Comparison of ENCODE assay signal across 13 mouse cellular contexts in genomic region chr12:109694801-109695430, GRCm38 (mm10).
DNase-seq lines count a peak whose midpoint lies in the region; ATAC-seq and TF ChIP-seq lines count a peak whose summit lies in the region.
"Had no signal": no experiment of that assay in that cellular context is flagged by ENCODE, and none has a peak within 500 bp of the region (broad histone marks: within the 10 kb centered on the region; RNA-seq: fewer than 3 reads in every experiment).

No protein-coding gene starts in this region.

- H3K9ac ChIP-seq in intestine, embryonic 14.5 days (ENCODE audit: low read length), result no peak overlapping the region
- no peak overlapping the region for H3K9ac ChIP-seq in intestine, postnatal 0 days (ENCODE audit: low read depth, low read length)
- no peak overlapping the region for H3K9ac ChIP-seq in liver, postnatal 0 days (replicated peaks)
- no peak overlapping the region for H3K9ac ChIP-seq in kidney, embryonic 16.5 days (replicated peaks; ENCODE audit: low read length)
- H3K9ac ChIP-seq: forebrain, embryonic 13.5 days; hindbrain, embryonic 13.5 days had no signal

- H3K4me1 ChIP-seq in intestine, embryonic 14.5 days (replicated peaks; ENCODE audit: control insufficient read depth, insufficient read depth, low read length), result no peaks in the 10 kb centered on the region
- H3K4me1 ChIP-seq in intestine, postnatal 0 days (replicated peaks; ENCODE audit: control insufficient read depth, insufficient read depth, low read length), result no peaks in the 10 kb centered on the region
- no peaks in the 10 kb centered on the region for H3K4me1 ChIP-seq in liver, postnatal 0 days (ENCODE audit: insufficient read depth)
- H3K4me1 ChIP-seq in kidney, embryonic 16.5 days (ENCODE audit: insufficient read depth, low read length), result no peaks in the 10 kb centered on the region
- H3K4me1 ChIP-seq in midbrain, embryonic 10.5 days, result no peaks in the 10 kb centered on the region
- H3K4me1 ChIP-seq: forebrain, embryonic 13.5 days had no signal

- TF ChIP-seq EP300 in liver, postnatal 0 days (IDR thresholded peaks at IDR 0.05; ENCODE audit: low read depth), result no peak

- no peaks in the 10 kb centered on the region for H3K9me3 ChIP-seq in intestine, embryonic 14.5 days (ENCODE audit: control insufficient read depth, low read length)
- no peaks in the 10 kb centered on the region for H3K9me3 ChIP-seq in intestine, postnatal 0 days (ENCODE audit: control insufficient read depth)
- no peaks in the 10 kb centered on the region for H3K9me3 ChIP-seq in liver, postnatal 0 days (ENCODE audit: low read length)
- H3K9me3 ChIP-seq in kidney, embryonic 16.5 days (ENCODE audit: low read length), result no peaks in the 10 kb centered on the region
- H3K9me3 ChIP-seq in midbrain, embryonic 10.5 days (replicated peaks), result no peaks in the 10 kb centered on the region
- H3K9me3 ChIP-seq: forebrain, embryonic 13.5 days; hindbrain, embryonic 13.5 days had no signal

- 0 out of 2 replicates have a peak, but pooled peaks have one; percentile 30 for ATAC-seq in intestine, embryonic 14.5 days (replicated peaks; ENCODE audit: low FRiP score, low TSS enrichment, low read depth)
- no peak for ATAC-seq in intestine, postnatal 0 days
- ATAC-seq in liver, postnatal 0 days, result no peak
- no peak for ATAC-seq in kidney, embryonic 16.5 days (ENCODE audit: low FRiP score, low TSS enrichment)
- ATAC-seq: CD4-positive, CD25-positive, alpha-beta regulatory T cell, adult 4 months; forebrain, embryonic 13.5 days had no signal

- no peak overlapping the region for H3K27ac ChIP-seq in intestine, embryonic 14.5 days (ENCODE audit: low read depth)
- H3K27ac ChIP-seq in intestine, postnatal 0 days (ENCODE audit: low read depth, low read length), result no peak overlapping the region
- H3K27ac ChIP-seq in liver, postnatal 0 days (ENCODE audit: low read depth), result no peak overlapping the region
- no peak overlapping the region for H3K27ac ChIP-seq in kidney, embryonic 16.5 days (ENCODE audit: low read length)
- H3K27ac ChIP-seq in midbrain, embryonic 10.5 days (replicated peaks), result no peak overlapping the region
- H3K27ac ChIP-seq: forebrain, embryonic 13.5 days; hindbrain, embryonic 13.5 days had no signal

- no peak for TF ChIP-seq CTCF in intestine, postnatal 0 days (IDR thresholded peaks at IDR 0.05; ENCODE audit: low read depth)
- no peak for TF ChIP-seq CTCF in liver, postnatal 0 days (IDR thresholded peaks at IDR 0.05; ENCODE audit: low read depth)

- H3K4me2 ChIP-seq in intestine, embryonic 14.5 days (ENCODE audit: low read length), result no peak overlapping the region
- H3K4me2 ChIP-seq in intestine, postnatal 0 days (replicated peaks; ENCODE audit: low read depth), result no peak overlapping the region
- no peak overlapping the region for H3K4me2 ChIP-seq in liver, postnatal 0 days (ENCODE audit: low read depth, low read length)
- no peak overlapping the region for H3K4me2 ChIP-seq in kidney, embryonic 16.5 days (replicated peaks; ENCODE audit: low read depth, low read length)
- H3K4me2 ChIP-seq: forebrain, embryonic 13.5 days; heart, embryonic 11.5 days; hindbrain, embryonic 13.5 days had no signal

- WGBS in intestine, embryonic 14.5 days, result 60% methylated on average over 5 of the region's 5 CpGs
- 69% methylated on average over 5 of the region's 5 CpGs for WGBS in intestine, postnatal 0 days
- 75% methylated on average over 5 of the region's 5 CpGs for whole genome bisulfite sequencing in liver, postnatal 0 days (ENCODE audit: insufficient replicate concordance)
- WGBS in kidney, embryonic 16.5 days, result 81% methylated on average over 5 of the region's 5 CpGs
- WGBS in midbrain, embryonic 10.5 days, result 92% methylated on average over 5 of the region's 5 CpGs

- H3K4me3 ChIP-seq in intestine, embryonic 14.5 days (ENCODE audit: low read depth, low read length), result no peak overlapping the region
- H3K4me3 ChIP-seq in intestine, postnatal 0 days (ENCODE audit: low read depth, low read length), result no peak overlapping the region
- H3K4me3 ChIP-seq in liver, postnatal 0 days (ENCODE audit: low read depth, low read length), result no peak overlapping the region
- no peak overlapping the region for H3K4me3 ChIP-seq in kidney, embryonic 16.5 days (ENCODE audit: low read length)
- H3K4me3 ChIP-seq in midbrain, embryonic 10.5 days, result no peak overlapping the region
- H3K4me3 ChIP-seq: forebrain, embryonic 13.5 days; hindbrain, embryonic 13.5 days had no signal

- no peaks in the 10 kb centered on the region for H3K27me3 ChIP-seq in intestine, embryonic 14.5 days (replicated peaks; ENCODE audit: control insufficient read depth, insufficient read depth, low read length)
- no peaks in the 10 kb centered on the region for H3K27me3 ChIP-seq in intestine, postnatal 0 days (replicated peaks; ENCODE audit: control insufficient read depth, insufficient read depth, low read length)
- no peaks in the 10 kb centered on the region for H3K27me3 ChIP-seq in liver, postnatal 0 days (ENCODE audit: insufficient read depth, low read length)
- H3K27me3 ChIP-seq in kidney, embryonic 16.5 days (ENCODE audit: insufficient read depth, low read length), result no peaks in the 10 kb centered on the region
- no peaks in the 10 kb centered on the region for H3K27me3 ChIP-seq in midbrain, embryonic 10.5 days (ENCODE audit: low read depth, poor library complexity, severe bottlenecking)
- H3K27me3 ChIP-seq: forebrain, embryonic 13.5 days; hindbrain, embryonic 13.5 days had no signal

- peaks cover 79% of the 10 kb centered on the region for H3K36me3 ChIP-seq in intestine, embryonic 14.5 days (ENCODE audit: control insufficient read depth, insufficient read depth, low read length)
- peaks cover 7% of the 10 kb centered on the region for H3K36me3 ChIP-seq in intestine, postnatal 0 days (ENCODE audit: control insufficient read depth, insufficient read depth)
- peaks cover 10% of the 10 kb centered on the region; the same call in 1 of the 2 replicates for H3K36me3 ChIP-seq in liver, postnatal 0 days (replicated peaks; ENCODE audit: insufficient read depth, low read length)
- H3K36me3 ChIP-seq in kidney, embryonic 16.5 days (ENCODE audit: insufficient read depth, low read length), result no peaks in the 10 kb centered on the region
- peaks cover 91% of the 10 kb centered on the region for H3K36me3 ChIP-seq in midbrain, embryonic 10.5 days

- no peak for DNase-seq in intestine, embryonic 14.5 days (ENCODE audit: low spot score)
- DNase-seq in adipocyte (ENCODE audit: low spot score), result peak; percentile 10
- peak; percentile 94 to 97 for DNase-seq in cerebellum, postnatal 14 days
- peak; percentile 12 for DNase-seq in lung, postnatal 14 days
- DNase-seq in liver, postnatal 0 days, result no peak
- DNase-seq in midbrain, embryonic 10.5 days (ENCODE audit: low spot score), result no peak
- DNase-seq: kidney, postnatal 14 days had no signal

Comparison
In these comparisons a context has a peak if more than half of its experiments do, and no peak if none do; other contexts are left out.
1. DNase-seq: peak in adipocyte (single experiment), cerebellum, postnatal 14 days (2 of 2) and lung, postnatal 14 days (single experiment); none in intestine, embryonic 14.5 days (single experiment), liver, postnatal 0 days (single experiment) and midbrain, embryonic 10.5 days (single experiment).